In the genomic region with DNA sequence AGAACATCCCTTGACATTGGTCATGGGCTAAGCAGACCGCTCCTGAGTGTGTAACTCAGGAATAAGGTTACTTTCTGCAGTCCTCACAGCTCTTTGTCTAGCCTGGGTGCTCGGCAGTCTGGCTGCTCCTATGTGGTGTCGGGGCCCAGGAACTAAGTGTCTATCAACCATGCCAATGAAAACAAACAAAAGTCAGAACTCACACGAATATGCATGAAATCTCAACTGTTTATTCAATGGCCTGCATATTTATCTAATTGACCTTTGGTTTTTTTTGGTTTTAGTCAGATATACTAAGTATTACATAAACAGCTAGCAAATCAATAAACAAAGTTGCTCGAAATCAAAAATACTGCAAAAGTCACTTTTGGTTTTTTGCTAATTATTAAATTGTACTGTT, we compare ENCODE assay signal across 21 mouse cellular contexts. TPM values are rescaled to one million over a fixed set of nuclear protein-coding genes. Genes with fewer than 3 reads are reported as not detected.
"Had no signal": no experiment of that assay in that cellular context is flagged by ENCODE, and none has a peak within 500 bp of the region (broad histone marks: within the 10 kb centered on the region; RNA-seq: fewer than 3 reads in every experiment).

No protein-coding gene starts in this region.

- H3K4me2 ChIP-seq: liver, embryonic 13.5 days; liver, embryonic 15.5 days; lung, embryonic 14.5 days; midbrain, embryonic 13.5 days; midbrain, embryonic 15.5 days; neural tube, embryonic 12.5 days; stomach, embryonic 15.5 days had no signal

- H3K27me3 ChIP-seq: liver, embryonic 13.5 days; midbrain, embryonic 13.5 days; midbrain, embryonic 15.5 days; neural tube, embryonic 12.5 days; stomach, embryonic 15.5 days had no signal

- H3K4me1 ChIP-seq: liver, embryonic 13.5 days; liver, embryonic 15.5 days; megakaryocyte, embryonic 14.5 days; midbrain, embryonic 13.5 days; midbrain, embryonic 15.5 days; neural tube, embryonic 12.5 days; stomach, embryonic 15.5 days had no signal

- H3K9me3 ChIP-seq: liver, embryonic 13.5 days; liver, embryonic 15.5 days; megakaryocyte, embryonic 14.5 days; midbrain, embryonic 13.5 days; midbrain, embryonic 15.5 days; neural tube, embryonic 12.5 days; stomach, embryonic 15.5 days had no signal

- H3K4me3 ChIP-seq: liver, embryonic 13.5 days; liver, embryonic 15.5 days; megakaryocyte, embryonic 14.5 days; midbrain, embryonic 13.5 days; midbrain, embryonic 15.5 days; neural tube, embryonic 12.5 days; stomach, embryonic 15.5 days had no signal

- ATAC-seq: liver, postnatal 0 days; midbrain, embryonic 13.5 days; midbrain, embryonic 15.5 days had no signal

- H3K27ac ChIP-seq: liver, embryonic 13.5 days; liver, embryonic 15.5 days; macrophage; midbrain, embryonic 13.5 days; midbrain, embryonic 15.5 days; neural tube, embryonic 12.5 days; stomach, embryonic 15.5 days had no signal

- H3K36me3 ChIP-seq: liver, embryonic 13.5 days; liver, embryonic 15.5 days; midbrain, embryonic 13.5 days; midbrain, embryonic 15.5 days; neural tube, embryonic 12.5 days; stomach, embryonic 15.5 days had no signal

- H3K9ac ChIP-seq: liver, embryonic 13.5 days; liver, embryonic 15.5 days; liver, postnatal 0 days; lung, embryonic 14.5 days; midbrain, embryonic 13.5 days; midbrain, embryonic 15.5 days; neural tube, embryonic 12.5 days; stomach, embryonic 15.5 days had no signal

- DNase-seq: liver, embryonic 13.5 days; liver, postnatal 0 days; lung, embryonic 14.5 days; lung, postnatal 14 days; lung, postnatal 36 days; right cerebral cortex, postnatal 14 days; thymus, adult 2 months; thymus, postnatal 25 days; thymus, postnatal 4 days had no signal

RNA-seq across cellular contexts. Expression of a gene that starts 7.4 kb away (rescaled TPM):
- total RNA-seq: megakaryocyte progenitor cell, adult 5-6 weeks; midbrain, postnatal 0 days; monocyte, adult 5-6 weeks; neutrophil, adult 5-6 weeks had no signal
- polyA plus RNA-seq: liver, embryonic 13.5 days; liver, embryonic 15.5 days; lung, embryonic 14.5 days; macrophage; midbrain, embryonic 13.5 days; midbrain, embryonic 15.5 days; midbrain, postnatal 0 days; neural tube, embryonic 12.5 days; neural tube, embryonic 14.5 days; stomach, embryonic 15.5 days had no signal
